Mouse (Mus musculus) intestine, embryonic 16.5 days (tissue): Measurements from ENCODE around the gene Edf1. TPM values are rescaled to one million over a fixed set of nuclear protein-coding genes. Genes with fewer than 3 reads are reported as not detected.

Experiments used
- ATAC-seq: fragments of 200-750 bp; cut with Nextera tagmentation; 2 replicates; pipeline ENCODE4 v1.8.0; 2017; ENCODE audit warnings: moderate TSS enrichment, moderate library complexity
- H3K27ac ChIP-seq: fragments of 300-500 bp; sonication (generic); 2 replicates; pipeline ENCODE4 v1.5.1; 2014; ENCODE audit warnings: mild to moderate bottlenecking, low read length
- H3K27me3 ChIP-seq: fragments of 300-500 bp; sonication (generic); replicated peaks from 2 replicates; pipeline ENCODE4 v1.6.1; 2014; ENCODE audit warnings: low read length, control low read depth, mixed read lengths; ENCODE audit not compliant: control insufficient read depth, insufficient read depth
- H3K36me3 ChIP-seq: fragments of 300-500 bp; sonication (generic); 2 replicates; pipeline ENCODE4 v1.6.1; 2014; ENCODE audit warnings: low read length, control low read depth; ENCODE audit not compliant: control insufficient read depth, insufficient read depth
- H3K4me1 ChIP-seq: fragments of 300-500 bp; sonication (generic); 2 replicates; pipeline ENCODE4 v1.6.1; 2014; ENCODE audit warnings: low read length, control low read depth, mixed read lengths; ENCODE audit not compliant: control insufficient read depth, insufficient read depth
- H3K4me2 ChIP-seq: fragments of 300-500 bp; sonication (generic); 2 replicates; pipeline ENCODE4 v1.6.1; 2014; ENCODE audit warnings: low read depth, low read length, control low read depth
- H3K4me3 ChIP-seq: fragments of 300-500 bp; sonication (generic); 2 replicates; pipeline ENCODE4 v1.5.1; 2014; ENCODE audit warnings: mild to moderate bottlenecking, low read length
- H3K9ac ChIP-seq: fragments of 300-500 bp; sonication (generic); 2 replicates; pipeline ENCODE4 v1.6.1; 2014; ENCODE audit warnings: low read depth, low read length
- H3K9me3 ChIP-seq: fragments of 300-500 bp; sonication (generic); 2 replicates; pipeline ENCODE4 v1.6.1; 2016; ENCODE audit warnings: low read length, control low read depth; ENCODE audit not compliant: control insufficient read depth
- WGBS: fragments of 180-500 bp; shearing (Covaris S2); extraction: QIAGEN DNeasy Blood & Tissue Kit; methylation state at CpG from one replicate; pipeline ENCODE4 v1.1.7; 2014; 5-methylcytosine and 5-hydroxymethylcytosine counted together
- polyA plus RNA-seq: library from polyadenylated mRNA; unstranded; fragments of >200 nt; fragmentation: Nextera tagmentation; extraction: Ambion mirVana; gene quantifications from 2 replicates; pipeline ENCODE4 v1.2.1, GENCODE M21; 2015

Gene Edf1
- polyA plus RNA-seq, 1 experiment from 2014 or later, result 364 TPM

DNA sequence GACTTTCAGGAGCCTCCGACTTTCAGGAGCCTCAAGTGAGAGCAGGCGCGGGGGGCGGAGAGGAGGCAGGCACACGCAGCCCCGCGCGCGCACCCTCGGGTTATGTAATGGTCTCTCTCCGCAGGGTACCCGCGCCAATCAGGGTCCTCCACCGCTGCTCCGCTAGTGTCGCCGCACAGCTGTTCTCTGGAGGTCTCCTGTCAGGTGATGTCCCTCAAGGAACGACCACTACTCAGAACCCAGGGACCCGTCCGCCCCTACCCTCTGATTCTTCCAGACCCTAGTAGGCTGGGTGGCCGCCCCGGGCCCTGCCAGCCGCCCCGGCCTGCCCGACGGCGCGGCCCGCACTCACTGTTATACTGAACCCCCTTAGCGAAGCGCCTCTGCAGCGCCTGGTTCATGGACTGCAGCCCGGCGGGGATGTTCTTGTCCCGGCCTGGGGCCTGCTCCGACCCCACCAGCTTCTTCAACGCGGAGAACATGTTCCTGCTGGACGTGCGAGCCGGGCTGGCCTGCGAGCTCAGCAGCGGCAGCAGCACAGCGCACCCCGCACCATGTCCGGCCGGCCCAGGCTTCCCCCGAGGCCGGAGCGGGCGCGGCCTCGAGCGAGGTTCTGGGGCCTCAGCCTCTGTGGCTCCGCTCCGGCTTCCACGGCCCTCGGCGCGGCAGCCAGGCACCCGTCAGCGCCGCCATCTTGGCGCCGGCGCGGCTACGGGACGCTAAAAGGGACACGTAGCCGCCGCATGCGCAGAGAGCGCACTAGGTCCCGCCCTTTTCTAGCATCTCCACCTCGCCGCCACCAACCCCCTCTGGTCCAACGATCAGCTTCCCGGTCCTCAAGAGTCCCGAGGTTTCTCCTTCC, 50.3 kb downstream of the Edf1 start, which contains the start of gene Rabl6:
Rabl6 (minus strand) TSS at position 761 of the 862 bp plus-strand sequence.
- WGBS, result under 1% methylated on average over 79 of the region's 80 CpGs

DNA sequence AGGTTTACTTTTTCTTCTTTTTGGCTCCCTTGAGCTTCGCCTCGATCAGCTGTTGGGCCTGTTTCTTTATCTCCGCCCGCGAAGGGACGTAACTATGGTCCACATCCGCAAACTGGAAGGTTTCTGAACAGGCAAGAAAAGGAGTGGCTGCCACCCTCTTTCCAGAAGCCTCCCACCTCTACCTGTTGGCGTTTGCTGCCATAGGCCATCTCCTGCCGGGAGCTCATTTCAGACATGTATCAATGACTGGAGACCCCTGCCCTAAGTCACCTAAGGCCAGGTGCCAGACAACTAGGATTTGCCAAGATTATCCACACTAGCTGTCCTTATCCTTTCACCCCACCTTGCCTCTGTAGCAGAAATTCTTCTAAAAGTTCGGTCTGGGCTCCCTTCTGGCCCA, 51.0 kb downstream of the Edf1 start:
- no peaks in the 10 kb centered on the region for H3K36me3 ChIP-seq
- peak overlapping the region; percentile 99 for H3K9ac ChIP-seq
- WGBS, result 58% methylated on average over 10 of the region's 10 CpGs
- peak overlapping the region; percentile 93; the same call in 1 of the 2 replicates for H3K27ac ChIP-seq
- H3K4me2 ChIP-seq, result peak overlapping the region; percentile 59
- no peaks in the 10 kb centered on the region for H3K27me3 ChIP-seq
- ATAC-seq, result peak; percentile 23
- peaks cover 16% of the 10 kb centered on the region for H3K4me1 ChIP-seq
- H3K4me3 ChIP-seq, result peak overlapping the region; percentile 100
- no peaks in the 10 kb centered on the region for H3K9me3 ChIP-seq

More for the DNA sequence above, 50.3 kb downstream of the Edf1 start, which contains the start of gene Rabl6:
- Histone ChIP-seq H3K4me1 (peaks cover 16% of the 10 kb centered on the region), H3K27ac (peak within 1 kb of the TSS; percentile 93), H3K4me2 (peak within 1 kb of the TSS; percentile 59), H3K9me3 (no peaks in the 10 kb centered on the region), H3K36me3 (no peaks in the 10 kb centered on the region), H3K27me3 (no peaks in the 10 kb centered on the region), H3K4me3 (peak within 1 kb of the TSS; percentile 100), H3K9ac (peak within 1 kb of the TSS; percentile 99)
- peak; percentile 93 for ATAC-seq

Other genes with a start within 250 kb of the Edf1 start
- 1.7 and 2.1 TPM in 2 replicates for gene Grin1, start 238.7 kb upstream of the Edf1 start, polyA plus RNA-seq
- gene Man1b1, start 225.5 kb upstream of the Edf1 start, polyA plus RNA-seq, result 36.7 and 43.2 TPM in 2 replicates
- gene Dpp7, start 201.5 kb upstream of the Edf1 start, polyA plus RNA-seq, result 74.4 and 104 TPM in 2 replicates
- gene Uap1l1, start 192.2 kb upstream of the Edf1 start, polyA plus RNA-seq, result 196 and 259 TPM in 2 replicates
- 56.7 and 66.4 TPM in 2 replicates for gene Sapcd2, start 185.5 kb upstream of the Edf1 start, polyA plus RNA-seq
- 23.7 and 27.4 TPM in 2 replicates for gene Entpd2, start 162.0 kb upstream of the Edf1 start, polyA plus RNA-seq
- gene Npdc1, start 158.5 kb upstream of the Edf1 start, polyA plus RNA-seq, result 48.9 and 51.1 TPM in 2 replicates
- 0.13 and 0.33 TPM in 2 replicates for gene Fut7, start 134.6 kb upstream of the Edf1 start, polyA plus RNA-seq
- 2.1 and 2.8 TPM in 2 replicates for gene Abca2, start 129.1 kb upstream of the Edf1 start, polyA plus RNA-seq
- 2.6 and 2.7 TPM in 2 replicates for gene Clic3, start 101.0 kb upstream of the Edf1 start, polyA plus RNA-seq
- gene Paxx, start 96.8 kb upstream of the Edf1 start, polyA plus RNA-seq, result 31.5 and 37.4 TPM in 2 replicates
- 4.0 and 4.5 TPM in 2 replicates for gene Ptgds, start 87.8 kb upstream of the Edf1 start, polyA plus RNA-seq
- gene Lcn12, start 63.9 kb upstream of the Edf1 start, polyA plus RNA-seq, result 0.32 TPM in 1 of 2 replicates, not detected in the other
- gene Fbxw5, start 57.1 kb upstream of the Edf1 start, polyA plus RNA-seq, result 70.2 and 71.9 TPM in 2 replicates
- gene C8g, start 56.1 kb upstream of the Edf1 start, polyA plus RNA-seq, result 6.8 and 8.5 TPM in 2 replicates
- 28.4 and 34.1 TPM in 2 replicates for gene Traf2, start 10.9 kb upstream of the Edf1 start, polyA plus RNA-seq
- 582 and 797 TPM in 2 replicates for gene Mamdc4, start 17.0 kb downstream of the Edf1 start, polyA plus RNA-seq
- gene Phpt1, start 17.4 kb downstream of the Edf1 start, polyA plus RNA-seq, result 145 and 176 TPM in 2 replicates
- gene Ajm1, start 23.9 kb downstream of the Edf1 start, polyA plus RNA-seq, result 0.93 and 1.4 TPM in 2 replicates
- 45.8 and 52.7 TPM in 2 replicates for gene Rabl6, start 50.7 kb downstream of the Edf1 start, polyA plus RNA-seq
- 0.12 and 0.18 TPM in 2 replicates for gene Ccdc183, start 59.8 kb downstream of the Edf1 start, polyA plus RNA-seq
- gene Tmem141, start 64.2 kb downstream of the Edf1 start, polyA plus RNA-seq, result 25.4 and 26.6 TPM in 2 replicates
- gene Fcna, start 70.2 kb downstream of the Edf1 start, polyA plus RNA-seq, result 6.6 and 7.1 TPM in 2 replicates
- gene Lcn8, start 95.3 kb downstream of the Edf1 start, polyA plus RNA-seq, result not detected in 2 replicates
- gene Lcn5, start 100.1 kb downstream of the Edf1 start, polyA plus RNA-seq, result not detected in 2 replicates
- not detected in 2 replicates for gene Lcn6, start 118.9 kb downstream of the Edf1 start, polyA plus RNA-seq
- not detected in 2 replicates for gene Lcn10, start 124.9 kb downstream of the Edf1 start, polyA plus RNA-seq
- not detected in 2 replicates for gene Obp2a, start 142.2 kb downstream of the Edf1 start, polyA plus RNA-seq
- 82.8 and 94.2 TPM in 2 replicates for gene Bmyc, start 148.9 kb downstream of the Edf1 start, polyA plus RNA-seq
- not detected in 2 replicates for gene Obp2b, start 179.2 kb downstream of the Edf1 start, polyA plus RNA-seq
- gene Lcn3, start 207.7 kb downstream of the Edf1 start, polyA plus RNA-seq, result not detected in 2 replicates
- gene Lcn11, start 219.2 kb downstream of the Edf1 start, polyA plus RNA-seq, result not detected in 2 replicates
- not detected in 2 replicates for gene Gm13539, start 224.4 kb downstream of the Edf1 start, polyA plus RNA-seq